Mouse (Mus musculus) hindbrain, embryonic 11.5 days (tissue): ENCODE measurements around the gene Filip1. TPM values are rescaled to one million over a fixed set of nuclear protein-coding genes. Genes with fewer than 3 reads are reported as not detected.

ENCODE experiments used
- ATAC-seq: fragments of 200-750 bp; cut with Nextera tagmentation; 2 replicates; pipeline ENCODE4 v1.8.0; 2017; ENCODE audit warnings: mild to moderate bottlenecking, moderate TSS enrichment, moderate library complexity; ENCODE audit not compliant: low FRiP score
- DNase-seq: peaks from one replicate; pipeline ENCODE4 v3.0.0-alpha.2; 2015; ENCODE audit warnings: low spot score
- H3K27ac ChIP-seq: fragments of 300-500 bp; sonication (generic); 2 replicates; pipeline ENCODE4 v1.5.1; 2014; ENCODE audit warnings: mild to moderate bottlenecking, low read depth, low read length
- H3K27me3 ChIP-seq: fragments of 300-500 bp; sonication (generic); 2 replicates; pipeline ENCODE4 v1.6.1; 2014; ENCODE audit warnings: mild to moderate bottlenecking, low read length, moderate library complexity, mixed read lengths; ENCODE audit not compliant: control insufficient read depth, insufficient read depth
- H3K36me3 ChIP-seq: fragments of 300-500 bp; sonication (generic); 2 replicates; pipeline ENCODE4 v1.6.1; 2014; ENCODE audit warnings: mild to moderate bottlenecking, low read length, moderate library complexity, mixed read lengths; ENCODE audit not compliant: control insufficient read depth, insufficient read depth
- H3K4me1 ChIP-seq: fragments of 300-500 bp; sonication (generic); replicated peaks from 2 replicates; pipeline ENCODE4 v1.6.1; 2014; ENCODE audit warnings: low read length, mixed read lengths; ENCODE audit not compliant: control insufficient read depth, insufficient read depth
- H3K4me2 ChIP-seq: fragments of 300-500 bp; sonication (generic); replicated peaks from 2 replicates; pipeline ENCODE4 v1.6.1; 2014; ENCODE audit warnings: mild to moderate bottlenecking, low read depth, low read length
- H3K4me3 ChIP-seq: fragments of 300-500 bp; sonication (generic); 2 replicates; pipeline ENCODE4 v1.5.1; 2014; ENCODE audit warnings: low read depth, low read length
- H3K9ac ChIP-seq: fragments of 300-500 bp; sonication (generic); 2 replicates; pipeline ENCODE4 v1.6.1; 2014; ENCODE audit warnings: low read depth, low read length
- H3K9me3 ChIP-seq: fragments of 300-500 bp; sonication (generic); 2 replicates; pipeline ENCODE4 v1.6.1; 2016; ENCODE audit warnings: low read length; ENCODE audit not compliant: control insufficient read depth
- WGBS: fragments of 180-500 bp; shearing (Covaris S2); extraction: QIAGEN DNeasy Blood & Tissue Kit; methylation state at CpG from one replicate; pipeline ENCODE4 v1.1.7; 2014; 5-methylcytosine and 5-hydroxymethylcytosine counted together
- polyA plus RNA-seq: library from polyadenylated mRNA; unstranded; fragments of >200 nt; fragmentation: Nextera tagmentation; extraction: Ambion mirVana; gene quantifications from 2 replicates; pipeline ENCODE4 v1.2.1, GENCODE M21; 2014

Filip1 gene
- polyA plus RNA-seq, 1 experiment from 2014 or later = 5.6 TPM

DNA sequence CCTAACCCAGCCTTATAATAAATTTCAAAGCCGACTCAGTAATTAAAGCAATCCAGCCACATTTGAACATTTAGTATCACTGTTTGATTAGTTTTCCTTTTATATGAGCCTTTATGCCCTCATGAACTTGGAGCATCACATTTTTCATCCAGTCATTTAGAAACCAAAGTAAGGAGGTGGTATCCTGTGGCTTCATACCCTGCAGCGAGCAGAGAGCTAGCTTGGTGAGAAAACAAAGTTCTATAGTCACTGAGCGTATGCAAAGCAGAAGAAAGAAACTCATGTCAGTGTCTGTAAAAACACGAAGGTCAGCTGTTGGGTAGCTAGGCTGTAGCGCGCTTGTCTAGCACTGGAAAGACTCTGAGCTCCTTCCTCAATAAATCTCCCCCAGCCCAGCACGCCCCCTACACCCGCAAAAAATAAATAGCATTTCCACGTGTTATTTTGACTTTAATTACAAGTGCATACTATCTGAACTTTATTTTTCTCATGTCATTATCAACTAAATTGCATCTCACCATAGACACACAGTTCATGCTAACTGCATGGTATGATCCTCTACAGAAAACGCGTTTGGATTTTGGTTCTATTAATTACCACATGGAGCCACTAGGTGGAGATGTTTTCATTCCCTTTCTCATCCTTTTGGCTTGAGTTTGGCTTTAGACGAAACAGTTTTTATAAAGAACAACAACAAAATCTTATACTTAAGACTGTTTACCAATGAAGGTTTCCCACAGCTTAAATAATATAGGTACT is 206.2 kb downstream of the Filip1 start:
- no peaks in the 10 kb centered on the region for H3K27me3 ChIP-seq
- no peaks in the 10 kb centered on the region for H3K9me3 ChIP-seq
- no peak overlapping the region for H3K27ac ChIP-seq
- ATAC-seq (0 out of 2 replicates have a peak, but pooled peaks have one; percentile 35), DNase-seq (peak; percentile 72)
- WGBS = 50% methylated on average over 12 of the region's 12 CpGs
- no peak overlapping the region for H3K4me2 ChIP-seq
- no peaks in the 10 kb centered on the region for H3K36me3 ChIP-seq
- no peak overlapping the region for H3K9ac ChIP-seq
- no peak overlapping the region for H3K4me3 ChIP-seq
- no peaks in the 10 kb centered on the region for H3K4me1 ChIP-seq

DNA sequence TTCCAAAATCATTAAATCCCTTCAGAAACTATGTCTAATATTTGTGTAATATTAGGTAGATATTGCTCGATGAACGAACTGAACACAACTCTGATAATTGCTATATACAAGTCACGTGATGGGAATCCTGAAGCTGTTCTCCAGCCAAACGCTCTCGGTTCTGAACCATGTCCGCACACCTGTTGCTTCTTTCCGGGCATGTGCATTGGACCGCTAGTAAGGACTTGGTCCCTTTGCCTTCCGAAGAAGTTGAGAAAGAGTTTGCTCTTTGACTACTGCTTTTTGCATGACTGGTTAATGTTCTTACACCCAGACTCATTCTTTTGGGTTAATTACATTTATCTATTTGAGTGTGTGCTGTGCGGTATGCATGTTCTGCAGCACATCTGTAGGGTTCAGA is 207.2 kb downstream of the Filip1 start:
- no peaks in the 10 kb centered on the region for H3K27me3 ChIP-seq
- DNase-seq (no peak), ATAC-seq (no peak)
- H3K4me1 ChIP-seq = no peaks in the 10 kb centered on the region
- 87% methylated on average over 10 of the region's 10 CpGs for WGBS
- H3K9ac ChIP-seq = no peak overlapping the region
- H3K36me3 ChIP-seq = no peaks in the 10 kb centered on the region
- no peak overlapping the region for H3K27ac ChIP-seq
- H3K4me3 ChIP-seq = no peak overlapping the region
- no peaks in the 10 kb centered on the region for H3K9me3 ChIP-seq
- no peak overlapping the region for H3K4me2 ChIP-seq

DNA sequence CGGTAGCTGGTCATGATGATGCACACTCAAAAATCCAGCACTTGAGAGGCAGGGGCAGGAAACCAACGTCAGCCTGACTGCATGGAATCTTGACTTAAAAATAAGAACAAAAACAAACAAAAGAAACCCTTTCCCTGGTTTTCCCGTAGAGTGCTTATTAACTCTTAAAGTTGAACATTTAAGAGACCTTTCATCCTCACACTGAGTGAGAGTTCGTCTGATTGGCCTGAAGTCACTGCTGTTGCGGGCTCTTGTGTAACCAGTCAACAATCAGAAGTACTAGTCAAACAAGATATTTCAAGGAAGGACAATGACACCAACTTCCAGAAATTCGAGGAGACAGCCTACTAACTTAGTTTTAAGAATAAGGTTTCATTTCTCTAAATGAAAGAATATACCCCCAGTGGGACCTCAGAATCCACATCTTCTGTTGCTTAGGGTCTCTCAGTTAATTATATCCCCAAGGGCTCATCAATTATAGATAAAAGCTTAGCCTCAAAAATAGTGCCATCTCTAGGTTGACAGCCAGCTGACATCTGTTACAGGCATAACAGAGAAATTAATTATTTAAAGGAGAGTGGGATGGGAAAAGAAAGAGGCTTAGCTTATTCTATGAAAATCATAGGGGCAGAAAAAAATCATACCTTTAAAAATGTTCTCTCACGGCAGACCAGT is 216.1 kb downstream of the Filip1 start:
- WGBS = 69% methylated on average over 7 of the region's 7 CpGs
- no peak overlapping the region for H3K27ac ChIP-seq
- ATAC-seq (no peak), DNase-seq (no peak)
- no peak overlapping the region for H3K4me3 ChIP-seq
- no peaks in the 10 kb centered on the region for H3K9me3 ChIP-seq
- no peaks in the 10 kb centered on the region for H3K27me3 ChIP-seq
- H3K36me3 ChIP-seq = no peaks in the 10 kb centered on the region
- no peaks in the 10 kb centered on the region for H3K4me1 ChIP-seq
- H3K4me2 ChIP-seq = no peak overlapping the region
- H3K9ac ChIP-seq = no peak overlapping the region

DNA sequence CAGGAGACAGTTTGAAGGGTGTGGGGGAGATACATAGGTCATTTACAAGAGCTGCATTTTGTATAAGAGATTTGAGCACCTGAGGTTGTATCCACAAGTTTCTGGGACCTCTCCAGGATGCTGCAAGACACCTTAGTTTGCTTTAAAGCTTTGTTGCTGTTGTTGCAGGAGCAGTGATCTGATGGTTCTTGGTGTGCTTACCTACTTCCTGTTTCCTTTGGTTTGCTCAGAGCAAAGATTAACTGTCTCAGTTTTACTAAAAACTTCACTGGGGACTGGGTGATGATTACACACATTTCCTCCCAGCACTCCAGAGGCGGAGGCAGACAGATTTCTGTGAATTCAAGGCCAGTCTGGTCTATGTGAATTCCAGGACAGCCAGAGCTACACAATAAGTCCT is 217.6 kb downstream of the Filip1 start:
- Histone ChIP-seq H3K4me2 (no peak overlapping the region), H3K27me3 (no peaks in the 10 kb centered on the region), H3K4me3 (no peak overlapping the region), H3K36me3 (no peaks in the 10 kb centered on the region), H3K27ac (no peak overlapping the region), H3K9ac (no peak overlapping the region), H3K9me3 (no peaks in the 10 kb centered on the region), H3K4me1 (no peaks in the 10 kb centered on the region)
- ATAC-seq (no peak), DNase-seq (no peak)
- 100% methylated on average over 1 of the region's 1 CpGs for WGBS

DNA sequence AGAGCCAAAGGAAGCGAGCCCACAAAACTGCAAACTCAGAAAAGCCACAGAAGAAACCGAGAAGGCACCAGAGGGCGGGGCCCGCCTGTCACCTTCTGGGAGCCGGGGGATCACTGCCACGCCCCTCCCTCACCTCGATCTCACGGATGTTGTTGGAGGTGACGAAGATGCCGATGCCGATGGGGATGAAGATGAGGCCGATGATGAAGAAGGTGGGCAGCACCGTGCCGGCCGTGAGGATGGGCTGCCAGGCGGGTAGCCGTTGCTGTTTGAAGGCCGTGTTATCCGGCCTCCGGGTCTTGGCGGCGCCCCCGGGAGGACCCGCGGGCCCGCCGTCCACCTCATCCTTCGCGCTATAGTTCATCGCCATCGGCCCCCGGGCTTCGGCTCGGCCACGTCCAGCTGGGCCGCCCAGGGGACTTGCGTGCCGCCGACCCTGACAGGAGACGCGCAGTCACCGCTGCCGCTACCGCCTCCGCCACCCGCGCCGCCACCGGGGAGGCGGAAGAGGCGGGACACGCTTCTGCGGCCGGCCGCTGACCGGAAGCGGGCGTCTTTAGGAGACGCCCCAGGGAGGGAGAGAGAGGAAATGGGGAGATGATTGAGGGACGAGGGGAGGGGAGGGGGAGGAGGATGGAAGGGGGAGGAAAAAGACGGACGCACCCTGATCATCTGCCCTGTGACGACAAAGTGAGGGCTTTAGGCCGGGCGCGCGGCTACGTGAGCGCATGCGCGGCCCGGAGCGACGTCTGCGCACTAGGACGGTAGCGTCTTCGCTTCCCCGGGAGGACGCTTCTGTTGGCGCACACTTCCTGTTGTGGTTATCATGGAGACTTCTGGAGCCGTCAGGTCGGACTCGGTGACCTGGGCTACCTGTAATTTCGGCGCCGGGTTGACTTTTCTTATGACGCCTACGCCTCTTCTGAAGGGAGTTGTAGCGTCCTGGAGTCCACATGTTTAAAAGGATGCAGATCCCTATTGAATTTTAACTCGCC is 219.5 kb downstream of the Filip1 start, which contains the start of gene Tmem30a:
Tmem30a (minus strand) TSS at position 667 of the 995 bp plus-strand sequence.
- ATAC-seq = peak; percentile 98

DNA sequence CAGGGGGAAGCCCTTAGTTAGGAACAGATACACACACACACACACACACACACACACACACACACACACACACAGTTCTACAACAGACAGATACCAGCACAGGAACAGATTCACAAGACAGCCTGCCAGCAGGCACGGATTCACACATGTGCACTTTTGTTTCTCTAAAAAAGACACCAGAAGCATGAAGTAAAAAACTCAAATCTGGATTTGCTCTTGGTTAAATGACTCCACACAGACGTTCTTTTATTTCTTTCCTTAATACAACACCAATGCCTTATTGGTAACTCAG is 226.9 kb downstream of the Filip1 start:
- no peak overlapping the region for H3K27ac ChIP-seq
- 91% methylated on average over 2 of the region's 2 CpGs for WGBS

More for the DNA sequence above, 219.5 kb downstream of the Filip1 start, which contains the start of gene Tmem30a:
- H3K9ac ChIP-seq = peak within 1 kb of the TSS; percentile 74
- no peaks in the 10 kb centered on the region for H3K36me3 ChIP-seq
- peak within 1 kb of the TSS; percentile 75 for H3K27ac ChIP-seq
- peak within 1 kb of the TSS; percentile 39 for H3K4me2 ChIP-seq
- no peaks in the 10 kb centered on the region for H3K27me3 ChIP-seq
- H3K4me3 ChIP-seq = peak within 1 kb of the TSS; percentile 82
- no peaks in the 10 kb centered on the region for H3K4me1 ChIP-seq
- WGBS = under 1% methylated on average over 89 of the region's 91 CpGs
- H3K9me3 ChIP-seq = no peaks in the 10 kb centered on the region
- DNase-seq = peak; percentile 98

DNA sequence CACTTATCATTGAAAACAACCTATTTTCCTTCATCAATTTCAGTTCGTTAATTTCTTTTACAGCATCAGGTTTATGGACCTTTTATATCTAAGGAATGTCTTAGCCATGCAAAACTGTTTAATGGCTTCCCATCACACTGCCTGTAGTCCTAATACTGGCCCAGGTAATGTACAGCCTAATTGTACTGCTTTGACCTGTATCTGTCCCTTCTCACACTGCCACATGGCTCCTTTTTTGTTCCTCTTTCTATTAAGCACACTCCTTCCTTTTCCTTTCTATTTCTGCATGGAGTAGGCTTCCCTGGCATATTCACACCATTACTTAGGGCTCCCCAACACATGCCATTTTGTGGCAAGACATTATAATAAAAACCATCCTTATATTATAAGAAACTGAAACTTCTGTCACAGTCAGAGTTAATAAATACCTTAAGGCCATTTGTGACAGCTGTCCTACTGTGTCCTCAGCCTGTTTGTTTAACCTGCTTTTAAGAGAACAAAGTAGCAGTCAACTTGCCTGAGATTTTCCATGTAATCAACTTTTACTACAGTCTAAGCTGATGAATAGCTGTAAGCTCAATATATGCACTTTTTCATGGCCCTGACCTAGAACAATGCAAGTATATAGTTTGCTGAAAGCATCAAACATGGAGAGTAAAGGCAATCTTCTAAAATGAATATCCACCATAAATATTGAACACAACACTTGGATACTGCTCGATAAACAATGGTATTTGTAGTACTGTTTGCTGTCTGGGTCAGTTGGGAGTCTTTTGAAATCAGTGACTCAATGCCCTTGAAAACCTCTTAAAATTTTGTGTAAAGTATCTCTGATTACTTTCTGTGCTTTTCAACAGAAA is 227.5 kb downstream of the Filip1 start:
- Histone ChIP-seq H3K9me3 (no peaks in the 10 kb centered on the region), H3K27ac (no peak overlapping the region), H3K27me3 (no peaks in the 10 kb centered on the region), H3K4me2 (no peak overlapping the region), H3K4me3 (no peak overlapping the region), H3K4me1 (no peaks in the 10 kb centered on the region), H3K36me3 (no peaks in the 10 kb centered on the region), H3K9ac (no peak overlapping the region)
- WGBS = 93% methylated on average over 2 of the region's 2 CpGs
- ATAC-seq (no peak), DNase-seq (no peak)

More for the DNA sequence above, 226.9 kb downstream of the Filip1 start:
- no peak overlapping the region for H3K9ac ChIP-seq
- no peak for DNase-seq
- H3K36me3 ChIP-seq = no peaks in the 10 kb centered on the region
- no peak overlapping the region for H3K4me2 ChIP-seq
- H3K27me3 ChIP-seq = no peaks in the 10 kb centered on the region
- no peaks in the 10 kb centered on the region for H3K4me1 ChIP-seq
- no peaks in the 10 kb centered on the region for H3K9me3 ChIP-seq
- no peak overlapping the region for H3K4me3 ChIP-seq
- ATAC-seq = no peak

DNA sequence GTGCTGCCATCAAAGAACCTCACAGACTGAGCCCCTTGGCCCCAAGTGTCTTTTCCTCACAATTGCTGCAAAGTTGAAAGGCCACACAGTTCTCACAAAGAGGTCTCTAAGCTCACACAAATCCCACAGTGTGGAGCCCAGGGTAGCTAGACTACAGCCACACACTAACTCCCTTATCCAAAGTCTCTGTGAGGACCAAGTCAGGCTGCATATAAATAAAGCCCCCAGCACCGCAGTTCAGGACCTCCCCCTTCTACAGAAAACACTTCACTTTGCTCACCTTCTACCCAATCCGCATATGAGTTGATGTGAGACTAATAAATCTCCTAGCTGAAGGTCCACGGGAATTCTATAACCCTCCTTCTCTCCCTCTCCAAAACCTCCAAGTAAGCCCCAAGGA is 228.2 kb downstream of the Filip1 start:
- Histone ChIP-seq H3K4me2 (no peak overlapping the region), H3K27me3 (no peaks in the 10 kb centered on the region), H3K4me1 (no peaks in the 10 kb centered on the region), H3K36me3 (no peaks in the 10 kb centered on the region), H3K9me3 (no peaks in the 10 kb centered on the region), H3K4me3 (no peak overlapping the region), H3K9ac (no peak overlapping the region), H3K27ac (no peak overlapping the region)
- whole genome bisulfite sequencing = 68% methylated on average over 3 of the region's 3 CpGs
- DNase-seq (no peak), ATAC-seq (no peak)
